Mouse (Mus musculus): Measurements from ENCODE around the gene Bpifc. TPM values are rescaled to one million over a fixed set of nuclear protein-coding genes. Genes with fewer than 3 reads are reported as not detected.

Bpifc gene
- polyA plus RNA-seq, 1 experiment from 2014 or later, result not detected

DNA sequence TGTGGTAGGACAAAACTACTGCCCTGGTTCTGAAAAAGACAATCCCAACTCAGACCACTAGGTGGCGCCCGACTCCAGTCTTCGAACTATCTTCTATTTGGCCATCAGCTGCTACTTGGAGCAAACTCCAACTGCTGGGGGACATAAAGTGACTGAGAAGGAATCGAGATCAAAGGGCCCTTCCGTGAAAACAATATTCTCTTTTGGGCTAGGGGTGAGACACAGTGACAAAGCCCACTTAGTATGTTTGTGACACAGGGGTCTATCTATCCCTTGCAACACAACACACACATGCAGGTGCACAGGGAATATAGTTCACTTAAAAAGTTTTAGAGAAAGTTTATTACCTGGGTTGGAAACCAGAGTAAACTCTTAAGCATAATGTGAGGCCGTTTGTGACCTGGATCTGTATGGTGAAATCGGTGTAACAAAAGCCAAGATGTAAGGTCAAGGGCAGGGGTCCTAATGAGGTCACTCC is 43.5 kb downstream of the Bpifc start:
- peak; percentile 68; the same call in 1 of the 2 replicates for ATAC-seq

DNA sequence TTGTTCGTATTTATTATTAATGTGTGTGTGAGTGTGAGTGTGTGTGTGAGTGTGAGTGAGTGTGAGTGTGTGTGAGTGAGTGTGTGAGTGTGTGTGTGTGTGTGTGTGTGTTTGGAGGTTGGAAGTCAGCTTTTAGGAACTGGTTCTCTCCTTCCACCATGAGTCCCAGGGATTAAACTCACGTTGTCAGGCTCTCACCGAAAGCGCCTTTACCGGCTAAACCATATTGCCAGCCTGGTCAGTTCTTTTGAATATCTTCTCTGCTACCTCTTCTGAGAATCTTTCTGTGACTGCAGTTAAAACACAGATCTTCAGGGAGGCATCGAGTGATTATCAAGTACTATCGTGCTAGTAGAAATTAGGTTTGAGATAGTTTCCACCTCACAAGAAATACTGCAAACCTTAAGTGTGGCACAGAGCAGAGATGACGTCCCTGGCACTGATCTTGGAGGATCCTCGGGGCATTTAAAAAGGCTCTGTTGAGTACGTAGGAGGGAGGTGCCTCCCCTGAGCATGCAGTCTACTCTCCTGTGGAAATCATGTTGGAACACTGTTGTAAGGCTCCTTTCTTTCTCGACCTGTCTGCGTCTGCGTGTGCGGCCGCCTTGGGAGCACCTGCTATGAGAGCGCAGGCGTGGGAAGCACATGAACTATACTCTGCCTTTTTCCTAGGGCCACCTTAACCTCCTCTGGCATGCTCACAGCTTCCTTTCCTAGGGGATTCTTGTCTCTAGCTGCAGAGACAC is 44.1 kb downstream of the Bpifc start:
- Histone ChIP-seq H3K9ac (no peak overlapping the region), H3K27ac (no peak overlapping the region), H3K4me2 (no peak overlapping the region)

More for the DNA sequence above, 43.5 kb downstream of the Bpifc start:
- H3K4me2 ChIP-seq, result no peak overlapping the region
- no peaks in the 10 kb centered on the region for H3K4me1 ChIP-seq
- no peak overlapping the region for H3K9ac ChIP-seq
- H3K27me3 ChIP-seq, result no peaks in the 10 kb centered on the region; the same call in 1 of the 2 replicates
- H3K36me3 ChIP-seq (ENCODE audit: poor library complexity, severe bottlenecking), result no peaks in the 10 kb centered on the region
- no peak overlapping the region for H3K4me3 ChIP-seq
- H3K27ac ChIP-seq, result no peak overlapping the region
- no peaks in the 10 kb centered on the region for H3K9me3 ChIP-seq (replicated peaks)
- 12% methylated on average over 7 of the region's 7 CpGs for WGBS

DNA sequence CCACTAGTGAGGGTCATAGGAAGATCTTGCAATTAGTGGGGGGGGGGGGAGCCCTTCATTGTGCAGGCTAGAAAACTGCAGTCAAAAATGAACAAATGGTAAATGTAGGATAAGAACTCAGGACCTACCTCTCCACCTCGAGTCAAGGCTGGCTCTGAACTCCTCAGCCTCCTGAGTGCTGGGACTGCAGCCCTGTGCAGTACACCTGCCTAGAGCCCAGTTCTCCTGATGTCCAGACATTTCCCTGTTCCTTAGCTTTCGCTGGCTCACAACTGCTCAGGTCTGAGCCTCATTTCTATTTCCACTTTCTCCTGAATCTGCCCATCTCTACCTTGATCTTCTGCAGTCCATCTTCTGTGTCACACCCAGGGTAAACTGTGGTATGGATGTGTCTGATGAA is 45.2 kb downstream of the Bpifc start:
- ATAC-seq, result no peak
- 51% methylated on average over 2 of the region's 2 CpGs for WGBS
- Histone ChIP-seq H3K36me3 (ENCODE audit: poor library complexity, severe bottlenecking) (no peaks in the 10 kb centered on the region), H3K9me3 (replicated peaks) (no peaks in the 10 kb centered on the region), H3K4me3 (no peak overlapping the region), H3K4me2 (no peak overlapping the region), H3K27ac (no peak overlapping the region), H3K4me1 (no peaks in the 10 kb centered on the region), H3K9ac (no peak overlapping the region), H3K27me3 (no peaks in the 10 kb centered on the region; the same call in 1 of the 2 replicates)

More for the DNA sequence above, 44.1 kb downstream of the Bpifc start:
- Histone ChIP-seq H3K27me3 (no peaks in the 10 kb centered on the region; the same call in 1 of the 2 replicates), H3K36me3 (ENCODE audit: poor library complexity, severe bottlenecking) (no peaks in the 10 kb centered on the region), H3K4me3 (no peak overlapping the region), H3K4me1 (no peaks in the 10 kb centered on the region), H3K9me3 (replicated peaks) (no peaks in the 10 kb centered on the region)
- no peak for ATAC-seq
- WGBS, result 63% methylated on average over 17 of the region's 17 CpGs

DNA sequence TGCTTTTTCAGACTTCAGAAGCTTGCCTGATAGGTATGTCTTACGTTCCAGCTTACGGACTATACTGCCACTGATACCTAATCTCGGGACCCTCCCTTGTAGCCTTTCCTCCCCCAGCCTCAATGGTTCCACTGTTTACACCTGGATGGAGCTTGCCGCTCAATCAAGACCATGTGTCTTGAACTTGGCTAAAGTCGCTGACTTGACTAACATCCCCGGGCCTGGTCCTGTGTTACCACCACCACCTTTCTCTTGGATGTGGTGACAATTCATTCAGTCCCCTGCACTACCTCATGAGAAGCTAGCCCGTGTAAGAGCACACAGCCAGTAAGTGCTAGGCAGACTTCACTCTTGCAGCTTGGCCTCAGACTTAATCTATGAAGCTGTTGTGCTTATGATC is 47.4 kb downstream of the Bpifc start:
- no peak overlapping the region for H3K4me2 ChIP-seq
- no peak overlapping the region for H3K27ac ChIP-seq
- H3K9ac ChIP-seq, result no peak overlapping the region
- no peak overlapping the region for H3K4me3 ChIP-seq
- H3K27me3 ChIP-seq, result no peaks in the 10 kb centered on the region; the same call in 1 of the 2 replicates
- H3K4me1 ChIP-seq, result no peaks in the 10 kb centered on the region
- ATAC-seq, result no peak
- no peaks in the 10 kb centered on the region for H3K36me3 ChIP-seq (ENCODE audit: poor library complexity, severe bottlenecking)
- H3K9me3 ChIP-seq (replicated peaks), result no peaks in the 10 kb centered on the region
- WGBS, result 91% methylated on average over 7 of the region's 7 CpGs

DNA sequence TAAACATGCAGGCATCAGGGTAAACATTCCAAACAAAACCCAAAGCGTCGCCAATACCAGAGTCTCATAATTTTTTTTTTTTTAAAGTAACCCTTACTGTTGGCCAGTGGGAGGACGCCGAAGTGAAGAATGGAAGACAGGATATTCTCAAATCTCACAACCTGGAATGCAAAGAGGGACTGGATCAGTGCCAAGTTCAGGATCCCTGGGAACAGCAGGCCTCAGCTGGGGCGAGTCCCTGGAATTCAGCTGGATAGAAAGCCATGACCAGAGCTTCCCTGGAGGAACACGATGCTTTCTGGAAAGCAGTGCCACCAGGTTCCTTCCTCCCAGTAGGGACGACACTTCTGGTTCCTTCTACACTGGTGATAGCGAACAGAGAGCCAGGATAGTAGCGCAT is 48.8 kb downstream of the Bpifc start:
- Histone ChIP-seq H3K4me3 (no peak overlapping the region), H3K27ac (no peak overlapping the region), H3K36me3 (ENCODE audit: poor library complexity, severe bottlenecking) (no peaks in the 10 kb centered on the region), H3K4me1 (no peaks in the 10 kb centered on the region), H3K9me3 (replicated peaks) (no peaks in the 10 kb centered on the region), H3K27me3 (no peaks in the 10 kb centered on the region; the same call in 1 of the 2 replicates), H3K9ac (no peak overlapping the region), H3K4me2 (no peak overlapping the region)
- no peak for ATAC-seq
- 80% methylated on average over 9 of the region's 9 CpGs for WGBS

DNA sequence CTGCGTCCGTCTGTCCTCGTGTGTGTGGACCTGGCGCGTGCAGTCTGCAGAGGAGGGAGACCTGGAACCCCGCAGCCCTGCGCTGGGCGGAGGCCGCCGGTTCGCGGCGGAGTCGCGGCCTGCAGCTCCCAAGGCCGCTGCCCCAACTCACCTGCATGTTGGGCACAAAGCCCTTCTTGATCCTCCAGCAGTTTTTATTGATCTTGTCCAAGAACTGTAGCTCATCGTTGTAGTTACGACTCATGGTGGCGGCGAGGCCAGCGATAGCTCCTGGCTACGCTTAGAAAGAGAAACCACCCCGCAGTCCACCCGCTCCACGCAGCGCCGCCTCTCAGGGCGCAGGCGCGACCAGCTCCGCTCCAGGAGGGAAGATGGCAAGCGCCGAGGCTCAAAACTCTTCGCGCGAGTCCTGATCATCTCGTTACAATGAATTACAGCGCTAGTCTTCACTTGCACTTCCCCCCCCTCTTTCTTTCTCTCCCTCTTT is 54.2 kb downstream of the Bpifc start, which contains the start of gene Rtcb:
Gene Rtcb (minus strand): TSS at position 360 of the 487 bp plus-strand sequence.
- Histone ChIP-seq H3K36me3 (ENCODE audit: poor library complexity, severe bottlenecking) (peaks cover 27% of the 10 kb centered on the region), H3K9ac (peak within 1 kb of the TSS; percentile 93), H3K27ac (peak within 1 kb of the TSS; percentile 73; the same call in 1 of the 2 replicates), H3K4me1 (peaks cover 13% of the 10 kb centered on the region), H3K4me2 (peak within 1 kb of the TSS; percentile 83), H3K27me3 (no peaks in the 10 kb centered on the region), H3K9me3 (replicated peaks) (no peaks in the 10 kb centered on the region), H3K4me3 (peak within 1 kb of the TSS; percentile 99)
- WGBS, result under 1% methylated on average over 38 of the region's 38 CpGs
- ATAC-seq, result peak; percentile 94

DNA sequence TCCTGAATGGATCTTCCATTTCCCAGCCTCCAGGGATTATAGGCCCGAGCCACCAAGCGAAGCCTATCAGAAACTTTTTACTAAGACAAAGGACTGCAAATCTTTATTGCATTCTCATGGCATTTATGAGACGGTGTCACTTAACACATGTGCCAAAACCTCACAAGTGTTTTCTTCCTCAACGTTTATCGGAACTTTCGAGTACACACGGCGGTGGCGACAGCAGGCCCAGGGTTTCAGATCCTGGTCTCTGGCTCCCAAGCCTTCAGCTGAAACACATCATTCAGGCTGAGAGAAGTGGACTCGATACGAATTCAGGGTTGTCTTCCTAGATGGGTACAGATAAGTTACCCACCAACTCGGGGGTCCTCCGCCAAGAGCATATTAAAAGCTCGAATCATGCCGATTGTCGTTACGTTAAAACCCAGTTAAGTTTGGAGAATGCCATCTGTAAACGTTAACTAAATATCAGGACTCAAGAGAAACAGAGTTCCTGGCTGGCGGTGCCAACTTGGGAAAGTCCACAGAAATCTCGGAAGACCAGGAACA is 54.8 kb downstream of the Bpifc start:
- H3K27me3 ChIP-seq, result no peaks in the 10 kb centered on the region
- H3K36me3 ChIP-seq (ENCODE audit: poor library complexity, severe bottlenecking), result peaks cover 32% of the 10 kb centered on the region
- H3K4me2 ChIP-seq, result peak overlapping the region; percentile 83
- peak overlapping the region; percentile 73; the same call in 1 of the 2 replicates for H3K27ac ChIP-seq
- H3K9ac ChIP-seq, result peak overlapping the region; percentile 93
- H3K4me3 ChIP-seq, result peak overlapping the region; percentile 99
- WGBS, result 5% methylated on average over 20 of the region's 20 CpGs
- H3K4me1 ChIP-seq, result peaks cover 13% of the 10 kb centered on the region
- H3K9me3 ChIP-seq (replicated peaks), result no peaks in the 10 kb centered on the region
- 0 out of 2 replicates have a peak, but pooled peaks have one; percentile 23 for ATAC-seq

DNA sequence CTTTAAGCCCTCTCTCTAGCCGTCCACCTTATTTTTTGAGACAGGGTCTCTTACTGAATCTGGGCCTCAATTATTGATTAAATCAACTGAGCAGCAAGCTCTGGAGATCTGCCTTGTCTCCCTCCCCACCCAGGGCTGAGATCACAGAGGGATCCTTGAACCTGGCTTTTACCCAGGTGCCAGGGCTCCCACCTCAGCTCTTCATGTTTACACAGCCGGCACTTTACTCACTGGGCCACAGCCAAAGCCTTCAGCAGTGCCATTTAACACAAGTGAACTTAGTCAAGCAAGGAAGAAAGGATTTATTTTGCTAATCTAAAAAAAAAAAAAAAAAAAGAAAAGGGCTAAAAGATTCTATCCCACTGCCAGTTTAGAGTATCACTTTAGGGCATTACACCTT is 57.3 kb downstream of the Bpifc start:
- 84% methylated on average over 2 of the region's 2 CpGs for WGBS
- H3K4me2 ChIP-seq, result no peak overlapping the region
- H3K4me1 ChIP-seq, result peaks cover 13% of the 10 kb centered on the region
- no peak overlapping the region for H3K9ac ChIP-seq
- no peaks in the 10 kb centered on the region for H3K9me3 ChIP-seq (replicated peaks)
- H3K27ac ChIP-seq, result no peak overlapping the region
- no peak for ATAC-seq
- no peak overlapping the region for H3K4me3 ChIP-seq
- peaks cover 55% of the 10 kb centered on the region for H3K36me3 ChIP-seq (ENCODE audit: poor library complexity, severe bottlenecking)
- H3K27me3 ChIP-seq, result no peaks in the 10 kb centered on the region

DNA sequence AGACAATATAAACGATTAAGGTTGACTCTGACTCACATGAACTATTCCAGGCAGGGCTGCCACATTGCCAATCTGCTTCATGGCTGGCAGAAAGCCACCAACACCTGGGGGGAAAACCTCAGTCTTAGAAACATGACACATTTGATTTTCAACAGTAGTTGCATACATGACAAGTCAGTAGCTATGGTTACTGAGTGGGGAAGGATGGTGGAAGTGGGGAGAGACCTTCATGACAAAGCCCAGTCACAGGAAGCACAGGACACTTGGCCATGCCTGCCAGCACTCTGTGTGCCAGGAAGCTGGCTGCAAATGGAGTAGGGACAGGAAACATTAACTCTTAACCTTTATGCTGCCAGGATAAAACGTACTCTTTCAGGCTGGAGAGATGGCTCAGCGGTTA is 58.3 kb downstream of the Bpifc start:
- Histone ChIP-seq H3K4me3 (no peak overlapping the region), H3K4me1 (peaks cover 13% of the 10 kb centered on the region), H3K36me3 (ENCODE audit: poor library complexity, severe bottlenecking) (peaks cover 65% of the 10 kb centered on the region), H3K27me3 (no peaks in the 10 kb centered on the region), H3K4me2 (no peak overlapping the region), H3K27ac (no peak overlapping the region), H3K9ac (no peak overlapping the region), H3K9me3 (replicated peaks) (no peaks in the 10 kb centered on the region)
- ATAC-seq, result no peak
- WGBS, result 88% methylated on average over 3 of the region's 3 CpGs

DNA sequence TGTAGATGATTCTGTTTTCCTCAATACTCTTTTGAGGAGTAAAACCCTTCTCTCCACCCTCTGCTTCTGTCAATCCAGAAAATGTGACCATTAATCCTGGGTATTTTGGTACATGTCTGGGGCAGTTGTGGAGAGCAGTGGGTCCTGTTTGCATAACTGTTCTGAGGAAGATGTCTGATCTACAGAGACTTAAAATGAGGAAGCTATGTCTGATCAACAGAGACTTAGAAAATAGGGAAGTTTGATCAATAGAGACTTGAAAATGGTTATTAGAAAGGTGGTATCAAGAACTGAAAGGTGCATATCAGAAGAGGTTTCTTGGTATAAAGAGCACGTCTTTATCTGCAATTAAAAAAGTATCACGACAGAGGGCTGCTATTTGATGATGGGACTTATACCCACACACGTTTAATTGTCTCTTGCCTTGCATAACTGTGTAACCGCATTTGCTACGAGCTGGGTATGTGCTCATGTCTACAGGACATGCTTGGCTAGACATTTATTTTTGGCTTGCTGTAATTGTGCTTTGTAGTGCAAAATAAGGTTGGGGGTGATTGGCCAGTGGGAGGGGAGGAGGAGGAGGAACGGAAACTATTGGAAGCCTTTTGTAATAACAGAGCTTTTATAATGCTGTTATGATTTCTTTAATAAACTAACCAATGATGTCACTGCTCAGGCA is 59.8 kb downstream of the Bpifc start:
- Histone ChIP-seq H3K4me1 (peaks cover 13% of the 10 kb centered on the region), H3K27ac (no peak overlapping the region), H3K9ac (no peak overlapping the region), H3K36me3 (ENCODE audit: poor library complexity, severe bottlenecking) (peaks cover 75% of the 10 kb centered on the region), H3K4me3 (no peak overlapping the region), H3K9me3 (replicated peaks) (no peaks in the 10 kb centered on the region), H3K4me2 (no peak overlapping the region), H3K27me3 (no peaks in the 10 kb centered on the region)
- WGBS, result 87% methylated on average over 6 of the region's 6 CpGs
- ATAC-seq, result no peak

DNA sequence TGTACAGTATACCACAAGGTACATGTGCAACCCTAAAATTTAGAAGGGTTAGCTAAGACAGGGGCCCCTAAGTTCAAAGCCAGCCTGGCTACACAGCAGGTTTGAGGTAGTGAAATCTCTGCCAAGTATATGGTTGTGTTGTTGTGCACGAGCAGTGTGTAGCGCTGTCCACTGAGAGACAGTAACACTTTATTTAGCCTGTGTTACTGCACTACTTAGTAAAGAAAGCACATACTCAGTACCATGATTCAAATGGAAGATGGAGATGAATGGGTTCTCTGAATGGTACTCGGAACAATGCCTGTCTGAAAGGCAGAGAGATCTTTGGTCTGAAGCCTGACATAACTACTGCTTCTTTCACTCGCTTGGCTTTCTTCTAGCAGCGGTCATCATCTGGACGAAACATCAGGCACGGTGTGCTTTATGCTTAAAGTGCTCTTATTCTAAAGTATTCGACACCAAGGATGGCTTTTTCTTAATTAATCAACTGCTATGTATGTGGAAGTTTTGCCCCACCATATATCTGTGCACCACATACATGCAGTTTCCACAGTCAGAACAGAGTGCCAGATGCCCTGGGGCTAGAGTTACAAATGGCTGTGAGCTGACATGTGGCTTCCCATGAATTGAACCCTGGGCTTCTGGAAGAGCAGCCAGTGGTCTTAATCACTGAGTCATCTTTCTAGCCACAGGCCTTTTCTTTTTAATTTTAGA is 63.1 kb downstream of the Bpifc start:
- ATAC-seq, result no peak
- 73% methylated on average over 8 of the region's 8 CpGs for WGBS

More for the DNA sequence above, 63.1 kb downstream of the Bpifc start:
- Histone ChIP-seq H3K36me3 (ENCODE audit: poor library complexity, severe bottlenecking) (peaks cover 90% of the 10 kb centered on the region), H3K9ac (no peak overlapping the region), H3K4me3 (no peak overlapping the region), H3K4me1 (no peaks in the 10 kb centered on the region), H3K4me2 (no peak overlapping the region), H3K9me3 (replicated peaks) (no peaks in the 10 kb centered on the region), H3K27me3 (no peaks in the 10 kb centered on the region), H3K27ac (no peak overlapping the region)
